Mouse (Mus musculus) limb, embryonic 11.5 days (tissue): ENCODE results near the gene Gm49340. TPM values are rescaled to one million over a fixed set of nuclear protein-coding genes. Genes with fewer than 3 reads are reported as not detected.
A peak's percentile ranks its signal among the peaks of the same experiment; 100 is the strongest.
"Not testable (repeated sequence)": the region's sequence is repeated elsewhere in the genome, so short reads cannot be mapped to it uniquely, and the experiment has no call there.

Experiments
- ATAC-seq: fragments of 200-750 bp; cut with Nextera tagmentation; 2 replicates; pipeline ENCODE4 v1.8.0; 2017; ENCODE audit warnings: low read depth; ENCODE audit not compliant: insufficient number of reproducible peaks, low FRiP score, low TSS enrichment
- DNase-seq: peaks from one replicate; pipeline ENCODE4 v3.0.0-alpha.2; 2015; ENCODE audit warnings: low spot score
- H3K27ac ChIP-seq: fragments of 300-500 bp; sonication (generic); replicated peaks from 2 replicates; pipeline ENCODE4 v1.5.1; 2014; ENCODE audit warnings: low read depth, mild to moderate bottlenecking, low read length
- H3K27me3 ChIP-seq: fragments of 300-500 bp; sonication (generic); 2 replicates; pipeline ENCODE4 v1.6.1; 2014; ENCODE audit warnings: mild to moderate bottlenecking, low read length, mixed read lengths; ENCODE audit not compliant: control insufficient read depth, insufficient read depth
- H3K36me3 ChIP-seq: fragments of 300-500 bp; sonication (generic); 2 replicates; pipeline ENCODE4 v1.6.1; 2014; ENCODE audit warnings: mild to moderate bottlenecking, low read length, moderate library complexity, mixed read lengths; ENCODE audit not compliant: control insufficient read depth, insufficient read depth
- H3K4me1 ChIP-seq: fragments of 300-500 bp; sonication (generic); 2 replicates; pipeline ENCODE4 v1.6.1; 2014; ENCODE audit warnings: low read length, mixed read lengths; ENCODE audit not compliant: control insufficient read depth, insufficient read depth
- H3K4me2 ChIP-seq: fragments of 300-500 bp; sonication (generic); 2 replicates; pipeline ENCODE4 v1.6.1; 2014; ENCODE audit warnings: low read depth, mild to moderate bottlenecking, moderate library complexity; ENCODE audit not compliant: severe bottlenecking
- H3K4me3 ChIP-seq: fragments of 300-500 bp; sonication (generic); 2 replicates; pipeline ENCODE4 v1.5.1; 2014; ENCODE audit warnings: low read depth, low read length
- H3K9ac ChIP-seq: fragments of 300-500 bp; sonication (generic); 2 replicates; pipeline ENCODE4 v1.6.1; 2014; ENCODE audit warnings: mild to moderate bottlenecking, low read length
- H3K9me3 ChIP-seq: fragments of 300-500 bp; sonication (generic); 2 replicates; pipeline ENCODE4 v1.6.1; 2016; ENCODE audit warnings: low read length; ENCODE audit not compliant: control insufficient read depth
- WGBS: fragments of 180-500 bp; shearing (Covaris S2); extraction: QIAGEN DNeasy Blood & Tissue Kit; methylation state at CpG from one replicate; pipeline ENCODE4 v1.1.7; 2014; 5-methylcytosine and 5-hydroxymethylcytosine counted together
- polyA plus RNA-seq: library from polyadenylated mRNA; unstranded; fragments of >200 nt; fragmentation: Nextera tagmentation; extraction: Ambion mirVana; gene quantifications from 2 replicates; pipeline ENCODE4 v1.2.1, GENCODE M21; 2014

Gene Gm49340
- polyA plus RNA-seq, 1 experiment from 2014 or later, result not detected

DNA sequence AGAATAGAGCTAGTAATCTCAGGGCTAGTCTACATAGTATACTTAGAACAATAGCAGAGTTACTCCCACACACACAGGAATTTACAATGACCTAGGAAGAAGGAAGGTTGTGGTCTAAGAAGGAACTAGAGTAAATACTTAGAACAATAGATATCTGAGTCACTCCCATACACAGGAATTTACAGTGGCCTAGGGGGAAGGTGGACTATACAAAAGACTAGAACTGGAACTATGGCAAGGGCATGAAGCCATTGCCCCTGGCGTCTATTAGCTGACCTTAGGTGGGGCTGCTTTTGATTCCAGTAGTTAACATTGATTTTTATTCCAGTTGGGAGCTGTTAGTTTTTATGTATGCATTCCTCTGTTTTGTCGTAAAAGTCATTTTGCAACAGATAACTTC is 11.0 kb upstream of the Gm49340 start:
- not testable (repeated sequence) for DNase-seq, H3K4me2 ChIP-seq, ATAC-seq, H3K9me3 ChIP-seq, H3K4me1 ChIP-seq, H3K27me3 ChIP-seq, H3K9ac ChIP-seq, H3K36me3 ChIP-seq, H3K4me3 ChIP-seq, H3K27ac ChIP-seq
- 80% methylated on average over 2 of the region's 2 CpGs for WGBS

DNA sequence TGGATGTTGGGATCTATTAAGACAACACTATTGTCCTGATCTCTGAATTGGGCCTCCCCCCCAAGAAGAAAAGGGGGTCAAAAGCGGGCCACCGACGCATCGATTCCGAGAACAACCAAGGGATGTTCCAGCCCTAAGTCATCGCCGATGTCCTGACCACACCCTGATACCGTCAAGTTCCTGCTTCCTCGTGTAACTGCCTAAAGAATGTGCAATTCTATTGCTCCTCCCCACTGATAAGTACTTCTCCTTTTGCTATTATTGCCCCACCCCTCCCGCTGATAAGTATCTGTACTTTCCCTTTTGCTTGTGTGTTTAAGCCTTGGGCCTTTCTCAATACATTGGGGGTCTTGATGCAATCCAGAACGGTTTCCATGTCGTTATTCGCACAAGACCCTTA is 8.5 kb upstream of the Gm49340 start:
- not testable (repeated sequence) for H3K27me3 ChIP-seq, H3K4me2 ChIP-seq, H3K27ac ChIP-seq, DNase-seq, ATAC-seq, H3K9me3 ChIP-seq, H3K36me3 ChIP-seq, H3K4me3 ChIP-seq, H3K9ac ChIP-seq, H3K4me1 ChIP-seq
- WGBS, result 96% methylated on average over 13 of the region's 13 CpGs

DNA sequence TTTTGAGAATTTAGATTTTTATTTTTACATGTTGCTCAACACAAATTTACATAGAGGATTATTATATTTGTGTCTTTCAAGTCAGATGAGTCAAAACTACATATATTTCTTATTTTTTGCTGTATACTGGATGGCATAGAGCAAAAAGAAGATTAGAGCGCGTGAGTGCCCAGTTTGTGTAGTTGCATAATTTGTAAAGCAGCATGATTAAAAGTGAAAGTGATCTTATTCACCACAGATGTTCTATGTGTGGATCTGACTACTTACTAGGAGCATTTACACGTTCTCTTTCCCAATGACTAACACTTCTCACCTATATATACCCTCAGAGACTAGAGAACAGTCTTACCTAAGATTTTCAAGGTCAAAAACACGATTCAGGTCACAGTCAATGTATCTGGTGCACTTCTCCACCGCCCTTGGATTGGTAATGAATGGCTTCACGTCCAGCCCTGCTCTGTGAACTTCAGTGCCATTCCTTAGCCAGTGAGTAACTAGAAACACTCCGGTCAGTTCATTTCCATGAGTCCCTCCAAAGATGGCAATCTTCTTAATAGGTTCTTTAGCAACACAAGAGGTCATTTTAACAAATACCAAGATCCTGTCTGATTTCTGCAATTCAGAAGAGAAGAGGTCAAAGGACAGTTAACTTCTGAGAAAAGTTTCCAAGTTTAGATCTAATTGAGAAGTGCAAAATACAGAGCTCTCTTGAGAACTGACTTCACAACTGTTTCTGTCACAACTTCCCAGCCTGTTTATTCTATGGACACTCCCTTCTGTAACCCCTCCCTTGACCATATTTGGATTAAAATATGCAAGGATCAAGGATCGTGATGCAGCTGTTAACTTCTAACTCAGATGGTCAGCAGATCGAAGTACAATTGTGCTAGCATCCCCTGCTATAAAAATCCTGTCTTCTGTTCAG is 5.4 kb upstream of the Gm49340 start:
- H3K9me3 ChIP-seq, result no peaks in the 10 kb centered on the region
- H3K27ac ChIP-seq, result no peak overlapping the region
- H3K36me3 ChIP-seq, result no peaks in the 10 kb centered on the region
- no peak overlapping the region for H3K4me2 ChIP-seq
- no peak overlapping the region for H3K4me3 ChIP-seq
- H3K9ac ChIP-seq, result no peak overlapping the region
- 72% methylated on average over 9 of the region's 9 CpGs for WGBS
- ATAC-seq (no peak), DNase-seq (no peak)
- no peaks in the 10 kb centered on the region for H3K4me1 ChIP-seq
- H3K27me3 ChIP-seq, result no peaks in the 10 kb centered on the region

DNA sequence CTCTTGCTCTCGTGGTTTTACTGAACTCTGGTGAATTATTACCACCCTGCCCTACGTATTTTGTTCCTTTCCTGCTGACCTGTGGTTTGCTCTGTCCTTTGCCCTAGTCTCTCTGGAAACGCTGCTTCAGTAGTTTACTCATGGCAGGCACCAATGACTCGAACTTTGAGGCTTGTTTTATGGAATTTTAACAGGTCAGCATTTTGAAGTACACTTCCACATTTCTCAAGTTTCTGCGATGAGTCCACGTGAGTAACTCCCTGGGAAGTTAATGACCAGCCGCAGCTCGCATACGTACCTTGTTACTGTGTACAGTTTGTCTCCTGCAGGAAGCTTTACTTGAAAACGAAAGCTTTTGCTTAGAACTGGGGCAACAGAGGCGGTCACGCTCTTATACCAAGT is 3.1 kb upstream of the Gm49340 start:
- H3K9ac ChIP-seq, result no peak overlapping the region
- no peaks in the 10 kb centered on the region for H3K36me3 ChIP-seq
- no peaks in the 10 kb centered on the region for H3K9me3 ChIP-seq
- H3K27ac ChIP-seq, result no peak overlapping the region
- no peaks in the 10 kb centered on the region for H3K27me3 ChIP-seq
- H3K4me2 ChIP-seq, result no peak overlapping the region
- H3K4me3 ChIP-seq, result no peak overlapping the region
- WGBS, result 35% methylated on average over 12 of the region's 12 CpGs
- ATAC-seq (no peak), DNase-seq (peak; percentile 22)
- H3K4me1 ChIP-seq, result no peaks in the 10 kb centered on the region

DNA sequence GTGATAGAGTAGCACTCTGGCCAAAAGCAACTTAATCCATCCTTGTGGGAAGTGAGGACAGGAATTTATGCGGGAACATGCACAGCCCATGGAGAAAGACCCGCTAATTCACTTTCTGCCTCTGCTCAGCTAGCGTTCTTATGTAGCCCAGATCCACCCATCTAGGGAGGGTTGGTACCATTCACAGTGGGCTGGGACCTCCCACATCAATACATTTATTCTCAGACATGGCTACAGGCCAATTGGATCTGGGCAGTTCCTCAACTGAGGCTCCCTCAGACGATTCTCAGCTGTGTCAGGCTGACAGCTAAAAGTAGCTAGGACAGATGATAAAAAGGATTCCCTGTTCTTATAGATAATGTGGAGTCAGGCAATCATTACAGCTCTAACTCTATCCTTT is 2.2 kb upstream of the Gm49340 start:
- H3K9ac ChIP-seq, result no peak overlapping the region
- H3K4me1 ChIP-seq, result no peaks in the 10 kb centered on the region
- DNase-seq, result no peak
- no peak overlapping the region for H3K4me3 ChIP-seq
- H3K36me3 ChIP-seq, result no peaks in the 10 kb centered on the region
- no peaks in the 10 kb centered on the region for H3K9me3 ChIP-seq
- H3K27ac ChIP-seq, result no peak overlapping the region
- WGBS, result 83% methylated on average over 4 of the region's 4 CpGs
- no peaks in the 10 kb centered on the region for H3K27me3 ChIP-seq
- H3K4me2 ChIP-seq, result no peak overlapping the region
- no peak for ATAC-seq

DNA sequence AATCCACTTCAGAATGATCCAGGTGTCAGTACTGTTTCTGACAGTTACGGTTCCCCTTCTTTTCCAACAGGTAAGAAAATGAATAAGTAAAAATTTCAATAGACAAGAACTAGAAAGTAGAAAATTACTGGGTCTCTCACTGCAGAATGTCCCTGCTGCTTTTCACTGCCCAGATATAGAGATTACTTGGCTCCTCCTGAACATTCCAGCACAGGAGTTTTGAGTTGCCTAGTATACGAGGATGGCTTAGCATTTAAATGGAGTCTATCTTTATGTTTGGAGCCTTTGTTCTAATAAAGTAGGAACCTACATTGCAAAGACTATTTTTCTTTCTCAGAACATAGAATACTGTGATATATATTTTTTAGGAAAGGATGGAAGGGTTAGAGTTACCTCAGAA is 3.8 kb downstream of the Gm49340 start:
- WGBS, result 81% methylated on average over 2 of the region's 2 CpGs

DNA sequence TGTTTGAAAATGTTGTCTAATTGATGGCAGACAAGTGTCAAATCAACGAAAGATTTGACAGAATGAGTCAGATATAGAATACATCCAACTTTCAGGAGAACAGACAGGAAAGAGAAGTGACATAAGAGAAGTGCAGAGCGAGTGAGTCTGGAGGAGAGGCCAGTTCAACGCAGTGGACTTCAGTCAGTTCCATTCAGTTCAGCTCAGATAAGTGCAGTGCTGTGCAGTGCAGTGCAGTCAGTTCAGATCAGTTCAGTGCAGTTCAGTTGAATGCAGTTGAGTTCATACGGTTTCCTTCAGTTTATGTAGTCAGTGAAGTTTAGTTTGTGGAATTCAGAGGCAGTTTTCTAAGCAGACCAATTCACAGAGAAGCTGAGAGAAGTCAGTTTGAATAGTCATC is 7.4 kb downstream of the Gm49340 start:
- Histone ChIP-seq H3K4me3 (no peak overlapping the region), H3K4me2 (no peak overlapping the region), H3K4me1 (no peaks in the 10 kb centered on the region), H3K9me3 (no peaks in the 10 kb centered on the region), H3K9ac (no peak overlapping the region), H3K27ac (no peak overlapping the region), H3K36me3 (no peaks in the 10 kb centered on the region), H3K27me3 (no peaks in the 10 kb centered on the region)
- ATAC-seq, result no peak
- WGBS, result 78% methylated on average over 4 of the region's 4 CpGs
- no peak for DNase-seq

More for the DNA sequence above, 3.8 kb downstream of the Gm49340 start:
- Histone ChIP-seq H3K9me3 (no peaks in the 10 kb centered on the region), H3K4me2 (no peak overlapping the region), H3K27me3 (no peaks in the 10 kb centered on the region), H3K36me3 (no peaks in the 10 kb centered on the region), H3K27ac (no peak overlapping the region), H3K4me3 (no peak overlapping the region), H3K9ac (no peak overlapping the region), H3K4me1 (no peaks in the 10 kb centered on the region)
- ATAC-seq, result no peak
- no peak for DNase-seq

DNA sequence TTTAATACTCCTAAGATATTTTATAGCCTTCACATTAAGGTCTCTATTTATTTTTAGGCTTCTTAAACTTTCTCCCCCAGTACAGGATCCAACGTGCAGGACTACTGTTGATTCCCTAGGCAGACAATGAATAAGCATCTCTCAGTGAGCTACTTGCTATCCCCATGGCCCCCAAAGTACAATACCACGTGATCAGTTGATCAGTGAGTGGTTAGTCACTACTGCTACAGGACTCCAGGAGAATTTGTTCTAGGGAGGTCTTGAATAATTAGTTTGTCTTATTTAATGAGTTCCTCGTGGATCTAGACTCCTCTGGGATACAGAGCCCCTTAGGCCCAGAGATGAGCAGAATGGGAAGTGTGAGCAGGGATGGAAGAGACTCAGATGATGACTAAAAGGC is 20.9 kb downstream of the Gm49340 start, which contains the start of gene Olfr20:
Gene Olfr20, plus strand, starts transcription at position 301 of the 400 bp plus-strand sequence.
- no peaks in the 10 kb centered on the region for H3K4me1 ChIP-seq
- no peak for DNase-seq
- no peak within 1 kb of the TSS for H3K4me2 ChIP-seq
- H3K4me3 ChIP-seq, result no peak within 1 kb of the TSS
- no peak within 1 kb of the TSS for H3K27ac ChIP-seq
- no peak for ATAC-seq
- H3K36me3 ChIP-seq, result no peaks in the 10 kb centered on the region
- WGBS, result 54% methylated on average over 3 of the region's 3 CpGs
- no peaks in the 10 kb centered on the region for H3K27me3 ChIP-seq
- no peak within 1 kb of the TSS for H3K9ac ChIP-seq
- no peaks in the 10 kb centered on the region for H3K9me3 ChIP-seq
